Mouse (Mus musculus): ENCODE measurements around the gene B4galnt2.
"Not testable (repeated sequence)": the region's sequence is repeated elsewhere in the genome, so short reads cannot be mapped to it uniquely, and the experiment has no call there.

B4galnt2 gene

DNA sequence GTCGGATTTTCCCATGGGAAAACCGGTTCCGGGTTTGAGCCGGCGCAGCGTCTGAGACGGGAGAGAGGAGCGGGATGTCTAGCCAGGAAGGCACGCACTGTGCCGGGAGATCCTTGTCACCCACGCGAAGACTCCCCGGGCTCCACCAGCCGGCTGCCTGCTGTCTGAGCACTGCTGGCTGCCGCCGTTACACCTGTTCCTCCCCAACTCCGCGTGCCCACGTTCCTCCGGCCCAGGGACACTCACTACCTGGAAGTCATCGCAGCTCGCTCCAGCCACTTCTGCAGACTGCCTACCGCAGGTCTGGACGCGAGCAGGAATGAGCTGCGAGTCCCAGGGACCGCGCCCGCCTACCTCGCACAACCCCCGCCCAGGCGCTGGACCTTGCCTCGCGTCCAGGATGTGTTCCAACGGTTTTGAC, at the start of gene B4galnt2:
Gene B4galnt2, minus strand, starts transcription at position 321 of the 421 bp plus-strand sequence.
- DNase-seq (ENCODE audit: extremely low read depth, low read depth, low spot score), result no peak

DNA sequence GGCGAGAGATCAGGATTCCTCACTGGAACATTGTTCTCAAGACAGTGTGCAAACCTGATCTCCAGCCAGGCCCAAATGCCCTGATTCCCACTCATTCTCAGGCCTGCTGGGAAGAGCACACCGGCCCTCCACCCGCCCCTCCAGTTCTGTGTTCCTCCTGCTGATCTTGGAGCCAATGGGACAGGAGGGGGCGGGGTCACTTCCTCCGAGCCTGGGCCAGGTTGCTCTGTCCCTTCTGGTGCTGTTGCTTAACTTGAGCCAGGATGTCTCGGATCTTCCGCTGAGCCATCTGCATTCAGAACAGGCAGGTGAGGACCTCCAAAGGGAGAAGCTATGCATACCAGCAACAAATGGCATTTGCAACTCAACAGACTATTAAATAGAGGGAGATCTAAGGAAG, 48.6 kb upstream of the B4galnt2 start:
- DNase-seq (ENCODE audit: extremely low read depth, low read depth, low spot score), result no peak

DNA sequence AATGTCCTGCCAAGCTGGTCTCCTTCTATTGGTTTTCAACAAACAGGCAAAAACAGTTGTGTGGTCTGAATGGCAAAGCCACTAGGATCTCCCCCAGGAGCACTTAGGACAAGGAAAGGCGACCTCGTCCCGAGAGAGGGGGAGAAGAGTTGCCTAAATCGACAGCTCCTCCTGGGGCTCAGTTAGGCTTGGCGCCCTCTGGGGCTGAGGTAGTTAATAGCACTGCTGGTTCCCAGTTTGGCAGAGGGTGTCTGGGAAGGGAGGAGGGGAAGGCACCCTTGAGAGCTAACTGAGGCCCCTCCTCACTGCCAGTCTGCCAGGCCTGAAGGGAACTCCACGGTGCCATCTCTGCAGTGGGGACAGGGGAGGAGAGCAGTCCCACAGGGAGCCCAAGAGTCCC, 44.5 kb upstream of the B4galnt2 start:
- no peak for DNase-seq (ENCODE audit: extremely low read depth, low read depth, low spot score)

DNA sequence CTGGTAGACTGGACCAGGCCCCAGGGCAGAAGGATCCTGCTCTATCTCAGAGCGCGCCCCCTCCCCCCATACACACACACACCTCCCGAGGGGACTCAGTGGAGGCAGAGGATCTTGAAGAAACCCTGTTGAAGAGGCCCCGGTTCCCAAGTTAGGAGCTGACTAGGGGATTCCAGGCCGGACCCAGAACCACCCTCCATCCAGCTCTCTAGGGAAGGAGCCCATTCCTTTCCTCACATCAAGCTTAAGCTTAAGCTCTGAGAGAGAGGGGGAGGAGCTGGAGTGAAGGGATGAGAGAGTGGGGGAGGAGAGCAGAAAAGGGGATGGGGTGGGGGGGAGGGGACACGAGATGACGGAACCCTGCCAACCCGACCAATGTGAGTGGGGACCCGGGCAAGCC, 43.6 kb upstream of the B4galnt2 start:
- DNase-seq (ENCODE audit: extremely low read depth, low read depth, low spot score), result no peak

DNA sequence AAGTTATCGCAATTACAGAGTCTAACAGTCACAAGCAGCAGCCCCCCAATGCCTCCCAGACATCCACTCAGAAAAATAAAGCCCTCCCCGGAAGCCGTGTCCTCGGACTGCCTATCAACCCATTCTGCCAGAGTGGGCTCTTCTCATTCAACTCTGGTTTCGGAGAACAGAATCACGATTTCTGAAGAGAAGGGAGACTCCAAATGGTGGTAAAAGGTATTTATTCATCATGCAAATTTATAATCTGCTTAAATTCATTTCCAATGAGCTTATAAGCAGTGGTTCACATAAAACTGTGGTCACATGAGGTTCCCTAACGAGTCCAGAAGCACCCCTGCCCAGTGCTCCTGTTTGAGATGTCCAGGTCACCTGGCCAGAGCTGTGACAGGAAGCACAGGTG, 42.7 kb upstream of the B4galnt2 start:
- DNase-seq (ENCODE audit: extremely low read depth, low read depth, low spot score), result no peak

DNA sequence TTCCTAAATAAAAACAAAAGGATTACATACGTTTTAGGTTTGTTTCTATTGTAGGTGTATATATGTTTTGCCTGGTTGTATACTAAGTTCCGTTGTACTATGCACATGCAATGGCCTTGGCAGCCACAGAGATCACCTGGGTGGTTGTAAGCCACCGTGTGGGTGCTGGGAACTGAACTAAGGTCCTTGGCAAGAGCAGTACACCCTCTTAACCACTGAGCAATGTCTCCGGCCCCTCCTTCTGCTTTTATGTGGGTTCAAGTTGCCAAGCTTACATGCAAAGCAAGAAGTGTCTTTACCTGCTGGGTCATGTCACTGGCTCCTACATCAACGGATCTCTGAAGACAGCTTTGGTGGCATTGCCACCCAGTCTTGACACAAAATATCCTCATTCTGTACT, 38.6 kb upstream of the B4galnt2 start:
- no peak for DNase-seq (ENCODE audit: extremely low read depth, low read depth, low spot score)

DNA sequence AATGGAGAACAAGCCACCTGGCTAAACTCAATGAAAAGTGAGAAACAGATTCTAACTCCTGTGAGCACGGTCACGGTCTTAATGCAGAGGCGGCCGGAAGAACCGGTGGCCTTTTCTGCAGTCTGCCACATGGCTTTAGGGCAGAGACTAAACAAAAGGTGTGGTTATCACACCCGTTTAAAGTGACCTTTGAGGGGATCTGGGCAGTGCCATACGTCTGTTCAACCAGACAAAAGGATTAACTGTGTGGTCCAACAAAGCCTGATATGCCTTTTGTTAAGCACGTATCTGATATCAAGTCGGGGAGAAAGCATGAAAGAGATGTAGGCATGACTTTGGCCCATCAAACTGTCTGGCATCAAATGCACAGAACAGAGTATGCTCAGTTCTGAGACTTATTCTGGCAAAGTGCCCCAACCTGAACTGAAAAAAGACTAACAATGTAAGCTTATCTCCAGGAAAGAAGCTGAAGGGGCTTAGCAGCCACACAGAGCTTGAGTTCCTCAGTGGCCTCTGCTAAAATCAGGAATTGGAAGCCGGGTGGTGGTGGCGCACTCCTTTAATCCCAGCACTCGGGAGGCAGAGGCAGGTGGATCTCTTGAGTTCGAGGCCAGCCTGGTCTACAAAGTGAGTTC, 31.3 kb upstream of the B4galnt2 start:
- DNase-seq (ENCODE audit: extremely low read depth, low read depth, low spot score), result no peak

DNA sequence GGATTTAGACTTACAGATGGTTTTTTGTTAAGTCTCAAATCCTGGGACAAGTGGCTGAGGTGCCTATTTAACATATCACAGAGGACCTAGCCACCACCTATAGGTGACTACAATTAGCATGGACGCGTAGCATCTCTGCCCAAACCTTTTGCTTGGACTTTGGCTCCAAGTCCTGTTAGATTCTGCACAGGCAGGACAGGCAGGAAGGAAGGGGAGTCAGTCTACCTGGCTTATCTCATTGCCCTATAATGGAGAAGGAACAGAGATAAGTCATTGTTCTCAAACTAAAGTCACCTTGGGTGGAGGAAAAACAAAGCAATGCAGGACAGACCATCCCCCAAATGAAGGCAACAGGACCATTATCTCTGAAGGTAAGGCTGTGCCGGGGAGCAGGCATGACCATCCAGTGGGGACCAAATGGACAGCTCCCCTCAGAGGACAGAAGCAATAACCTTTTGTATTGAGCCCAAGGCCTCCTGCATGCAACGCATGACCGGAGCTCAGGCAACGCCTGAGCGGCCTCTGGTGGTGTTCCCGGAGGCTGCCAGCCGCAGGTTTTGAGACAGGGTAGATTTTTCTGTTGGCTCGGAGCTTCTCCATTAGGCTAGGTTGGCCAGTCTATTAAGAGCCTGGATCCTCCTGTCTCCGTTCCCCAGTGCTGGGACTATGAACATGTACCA, 25.3 kb upstream of the B4galnt2 start:
- no peak for DNase-seq (ENCODE audit: extremely low read depth, low read depth, low spot score)

DNA sequence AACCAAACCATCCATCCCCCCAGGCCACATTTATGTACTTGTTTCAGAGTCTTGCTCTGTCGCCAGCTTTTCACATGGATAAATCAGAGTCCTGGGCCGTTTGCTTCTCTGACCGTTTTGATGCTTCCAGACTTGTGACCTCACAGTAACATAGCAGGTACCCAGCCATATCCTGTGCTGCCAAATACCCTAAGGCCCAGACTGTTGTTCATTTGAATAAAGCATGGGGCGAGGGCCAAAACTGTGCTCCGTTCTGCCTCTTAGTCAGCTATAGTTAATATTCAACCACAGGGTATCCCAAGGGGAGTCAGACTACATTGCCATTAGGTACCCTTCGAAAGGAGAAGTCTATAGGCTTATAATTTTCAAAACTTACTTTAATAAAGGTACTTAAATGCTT, 21.7 kb upstream of the B4galnt2 start:
- no peak for DNase-seq (ENCODE audit: extremely low read depth, low read depth, low spot score)

DNA sequence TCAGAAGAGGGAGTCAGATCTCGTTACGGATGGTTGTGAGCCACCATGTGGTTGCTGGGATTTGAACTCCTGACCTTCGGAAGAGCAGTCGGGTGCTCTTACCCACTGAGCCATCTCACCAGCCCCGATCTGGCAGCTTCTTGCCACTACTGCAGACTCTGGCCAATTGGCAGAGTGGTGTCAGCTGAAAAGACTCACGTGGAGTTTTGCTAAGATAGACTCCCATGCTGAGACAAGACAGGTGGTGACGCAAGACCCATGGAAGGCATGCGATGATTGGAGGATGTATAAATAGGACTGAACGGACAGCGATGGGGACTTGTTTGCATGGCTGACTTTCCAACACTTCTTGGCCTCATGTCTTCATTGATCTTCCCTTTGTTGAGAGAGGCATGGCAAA, 17.5 kb upstream of the B4galnt2 start:
- DNase-seq (ENCODE audit: extremely low read depth, low read depth, low spot score), result not testable (repeated sequence)

DNA sequence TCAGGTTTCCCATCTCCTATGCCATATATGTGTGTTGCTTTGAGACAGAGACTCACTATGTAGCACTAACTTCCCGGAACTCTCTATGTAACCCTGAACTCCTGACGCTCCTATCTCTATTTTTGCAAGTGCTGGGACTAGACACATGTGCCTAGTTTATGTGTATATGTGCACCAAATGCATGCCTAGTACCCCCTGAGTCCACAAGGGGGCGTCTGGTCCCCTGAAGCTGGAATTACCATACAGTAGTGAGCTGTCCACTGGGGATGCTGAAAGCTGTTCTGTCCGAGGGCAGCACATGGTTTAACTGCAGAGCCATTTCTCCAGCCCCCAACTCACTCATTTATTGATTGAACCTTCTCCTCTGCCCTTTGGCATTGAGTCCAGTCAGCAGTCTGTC, 11.7 kb upstream of the B4galnt2 start:
- DNase-seq (ENCODE audit: extremely low read depth, low read depth, low spot score), result no peak

DNA sequence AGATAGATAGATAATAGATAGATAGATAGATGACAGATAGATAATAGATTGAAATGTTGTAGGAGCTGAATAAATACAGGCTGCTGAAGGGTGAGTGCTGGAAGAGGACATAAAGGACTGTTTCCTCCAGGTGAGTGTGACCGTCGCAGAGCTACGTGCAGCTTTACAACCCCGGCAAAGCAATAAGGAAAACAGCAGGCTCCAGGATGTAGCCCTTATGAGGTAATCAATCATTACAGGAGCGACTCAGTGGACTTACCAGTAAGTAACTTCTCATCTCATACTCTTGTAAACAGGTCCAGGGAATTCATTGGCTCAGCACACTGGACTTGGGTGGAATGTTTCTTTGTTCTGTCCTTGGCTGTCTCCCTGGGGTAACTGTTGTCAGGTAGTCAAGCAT, 11.3 kb upstream of the B4galnt2 start:
- no peak for DNase-seq (ENCODE audit: extremely low read depth, low read depth, low spot score)

DNA sequence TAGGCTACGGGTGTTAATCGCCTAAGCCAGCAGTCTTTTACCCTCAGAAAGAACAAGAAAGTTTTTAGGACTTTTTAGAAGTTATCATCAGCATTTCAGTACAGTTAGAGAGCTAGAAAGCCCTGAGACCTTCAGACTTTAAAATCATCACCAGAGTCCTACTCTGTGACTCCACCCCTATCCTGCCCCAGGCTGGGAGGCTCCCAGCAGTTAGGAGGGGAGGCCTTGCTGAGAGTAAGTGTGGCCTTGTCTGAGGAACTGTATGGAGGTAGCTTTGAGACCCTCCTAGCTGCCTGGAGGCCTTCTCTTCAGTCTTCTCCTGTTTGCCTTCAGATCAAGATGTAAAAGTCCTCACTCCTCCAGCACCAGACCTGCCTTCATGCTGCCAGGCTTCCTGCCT, 9.5 kb upstream of the B4galnt2 start:
- DNase-seq (ENCODE audit: extremely low read depth, low read depth, low spot score), result no peak

DNA sequence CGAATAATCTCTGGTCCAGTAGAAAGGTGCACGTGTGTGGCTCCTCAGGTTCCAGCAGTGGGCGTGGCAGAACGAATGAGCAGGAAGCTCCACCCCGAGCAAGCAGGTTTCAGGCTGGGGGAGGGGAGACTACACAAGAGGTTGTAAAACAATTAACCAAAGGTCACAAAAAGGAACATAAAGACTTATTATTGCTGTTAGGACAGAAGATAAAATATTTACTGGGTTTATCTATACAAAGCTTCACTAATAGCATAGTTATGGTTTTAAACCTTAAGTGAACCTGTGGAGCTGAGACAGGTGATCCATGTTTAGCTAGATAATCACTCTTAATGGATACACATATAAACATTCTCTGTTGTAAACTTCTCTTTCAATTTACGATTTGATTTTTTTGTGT, 8.8 kb upstream of the B4galnt2 start:
- not testable (repeated sequence) for DNase-seq (ENCODE audit: extremely low read depth, low read depth, low spot score)

DNA sequence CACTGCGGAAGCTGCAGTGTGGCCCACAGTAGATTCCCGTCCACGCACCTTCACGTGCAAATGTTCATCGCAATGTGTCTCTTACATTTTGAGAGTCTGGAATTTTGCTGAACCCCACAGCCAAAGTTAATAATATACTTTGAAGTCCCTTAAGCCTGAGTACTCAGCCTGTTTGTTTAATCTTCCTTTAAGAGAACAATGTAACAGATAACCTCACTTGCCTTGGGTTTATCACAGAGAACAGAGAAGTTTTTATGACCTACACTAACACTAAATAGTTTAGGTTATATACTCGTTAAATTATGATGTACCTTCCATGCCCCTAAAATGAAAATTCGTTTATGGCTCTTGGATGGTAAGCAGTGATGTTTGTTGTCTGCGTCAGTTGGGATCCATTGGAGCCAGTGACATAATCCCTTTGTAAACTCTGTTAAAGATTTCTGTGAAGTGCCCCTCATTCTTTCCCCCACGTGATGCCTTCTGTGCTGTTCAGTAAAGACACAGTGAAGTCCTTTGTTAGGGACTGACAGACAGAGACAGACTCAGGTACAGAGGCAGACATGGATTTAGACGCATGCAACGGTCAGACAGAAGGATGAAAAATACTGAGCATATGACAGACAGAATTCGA, 7.4 kb upstream of the B4galnt2 start:
- no peak for DNase-seq (ENCODE audit: extremely low read depth, low read depth, low spot score)

DNA sequence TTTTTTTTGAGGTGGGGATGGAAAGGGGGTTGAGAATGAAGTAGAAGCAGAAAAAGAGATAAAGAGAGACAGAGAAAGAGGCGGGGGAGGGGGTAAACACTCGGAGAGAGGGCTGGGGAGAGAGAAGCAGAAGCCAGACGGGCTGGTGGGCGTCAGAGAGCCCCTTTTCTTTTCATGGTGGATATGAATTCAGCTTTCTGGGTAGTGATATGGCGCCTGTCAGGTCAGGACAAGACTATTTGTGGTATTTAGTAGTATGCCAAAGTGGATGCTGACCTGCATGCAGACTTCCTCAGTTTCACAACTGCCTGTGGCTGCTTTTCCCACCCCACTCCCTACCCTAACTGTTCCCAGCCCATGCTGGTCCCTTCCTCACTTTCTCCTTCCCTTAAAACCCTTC, 1.7 kb upstream of the B4galnt2 start:
- DNase-seq (ENCODE audit: extremely low read depth, low read depth, low spot score), result no peak

DNA sequence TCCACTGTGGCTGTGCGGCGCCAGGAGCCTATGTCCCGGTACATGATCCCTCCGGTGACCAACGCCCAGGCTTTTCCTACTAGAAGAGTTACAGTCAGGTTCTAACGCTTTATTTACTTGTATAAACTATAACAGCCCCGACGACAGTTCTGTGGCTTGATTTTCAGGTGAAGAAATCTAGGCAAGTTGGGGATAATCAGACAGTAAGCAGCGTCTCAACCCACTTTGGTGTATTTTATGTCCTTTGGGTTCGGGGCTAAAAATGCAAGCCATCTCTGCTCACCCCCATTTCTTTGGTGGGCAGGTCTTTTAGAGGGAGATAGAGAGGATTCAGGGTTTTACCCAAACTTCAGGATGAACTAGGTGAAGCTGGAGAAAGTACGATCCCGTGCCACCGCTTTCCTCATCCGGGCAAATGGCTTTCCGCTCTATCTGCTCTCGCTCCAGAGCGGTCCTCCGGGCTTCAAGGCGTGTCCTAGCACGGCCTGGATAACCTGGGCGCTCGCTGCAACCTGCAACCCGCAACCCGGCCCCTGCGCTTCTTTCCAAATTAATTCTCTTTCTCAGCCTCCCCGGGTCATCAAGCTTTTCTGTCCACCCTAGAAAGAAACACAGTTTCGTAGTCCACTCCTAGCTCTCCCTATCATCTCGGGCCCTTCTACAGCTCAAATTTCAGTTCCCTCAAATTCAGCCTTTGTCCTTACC, 467 bp upstream of the B4galnt2 start:
- no peak for DNase-seq (ENCODE audit: extremely low read depth, low read depth, low spot score)

DNA sequence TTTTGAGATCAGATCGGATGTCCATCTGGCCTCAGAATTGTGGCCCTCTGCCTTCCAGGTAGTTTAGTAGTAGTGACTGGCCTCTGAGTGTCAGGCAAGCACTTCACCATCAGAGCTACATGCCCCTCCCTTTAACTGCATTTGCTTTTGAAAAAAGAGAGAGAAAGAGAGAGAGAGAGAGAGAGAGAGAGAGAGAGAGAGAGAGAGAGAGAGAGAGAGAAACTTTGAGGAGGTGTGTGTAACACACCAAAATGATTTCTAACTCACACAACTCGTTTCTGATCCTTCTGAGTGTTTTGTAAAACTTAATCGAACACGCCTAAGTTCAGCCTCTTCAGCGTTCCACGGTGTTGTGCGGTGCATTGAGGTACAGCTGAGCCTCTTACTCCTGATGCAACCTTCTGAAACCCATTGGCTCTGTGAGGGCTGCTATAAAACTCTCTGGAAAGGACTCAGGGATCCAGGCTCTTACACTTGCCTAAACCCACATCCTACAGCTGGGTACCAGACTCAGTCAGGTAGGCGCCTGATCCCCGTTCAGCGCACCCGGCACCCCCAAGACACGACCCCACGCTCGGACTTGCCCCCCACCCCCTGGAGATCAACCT, 628 bp downstream of the B4galnt2 start:
- DNase-seq (ENCODE audit: extremely low read depth, low read depth, low spot score), result no peak

DNA sequence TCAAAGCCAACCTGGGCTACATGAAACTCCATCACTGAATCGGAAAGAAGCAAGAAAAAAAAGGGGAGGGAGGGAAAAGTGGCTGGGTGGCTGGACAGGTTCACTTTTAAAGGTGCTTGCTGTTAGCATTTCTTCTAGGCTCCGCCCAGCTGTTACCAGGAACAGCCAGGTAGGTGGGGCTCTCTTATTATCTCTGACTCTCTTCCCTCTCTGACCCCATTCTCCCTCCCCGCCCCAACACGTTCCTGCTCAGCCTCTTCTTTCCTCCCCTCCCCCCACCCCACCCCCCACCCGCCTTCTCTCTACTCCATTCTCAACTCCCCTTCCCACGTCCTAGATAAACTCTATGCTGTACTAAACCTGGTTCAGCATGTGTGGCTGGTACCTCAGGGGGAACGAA, 3.1 kb downstream of the B4galnt2 start:
- DNase-seq (ENCODE audit: extremely low read depth, low read depth, low spot score), result no peak

DNA sequence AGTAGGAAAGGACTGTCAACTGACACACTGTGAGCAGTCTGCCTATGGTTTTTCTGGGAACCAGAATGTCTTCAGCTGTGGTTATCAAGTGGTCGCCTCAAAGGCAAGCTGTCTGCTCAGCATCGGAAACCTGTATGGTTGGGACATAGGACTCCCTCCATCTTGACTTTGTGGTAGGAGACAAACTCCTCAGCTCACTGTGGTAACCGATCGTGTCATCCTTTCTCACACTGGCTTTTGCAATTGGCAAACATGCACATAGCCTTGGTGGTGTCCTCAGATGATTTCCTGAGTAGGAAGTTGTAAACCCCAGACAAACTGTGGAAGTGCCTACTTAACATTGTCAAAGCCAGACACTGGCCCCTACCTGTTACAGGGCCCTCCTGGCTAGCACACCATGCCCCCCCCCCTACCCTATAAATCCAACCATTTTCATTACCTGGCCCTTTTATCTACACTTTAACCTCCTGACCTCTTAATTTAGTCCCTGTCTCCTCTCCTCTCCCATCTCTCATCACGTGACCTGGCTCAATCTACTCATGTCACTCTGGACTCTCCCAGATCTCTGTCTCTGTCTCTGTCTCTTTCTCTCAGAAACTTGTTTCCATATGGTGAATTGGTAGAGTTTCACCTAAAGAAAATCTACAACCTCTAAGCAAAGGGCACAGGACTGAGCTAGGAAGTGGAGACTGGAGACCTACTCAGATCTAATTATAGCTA, 6.7 kb downstream of the B4galnt2 start:
- no peak for DNase-seq (ENCODE audit: extremely low read depth, low read depth, low spot score)

DNA sequence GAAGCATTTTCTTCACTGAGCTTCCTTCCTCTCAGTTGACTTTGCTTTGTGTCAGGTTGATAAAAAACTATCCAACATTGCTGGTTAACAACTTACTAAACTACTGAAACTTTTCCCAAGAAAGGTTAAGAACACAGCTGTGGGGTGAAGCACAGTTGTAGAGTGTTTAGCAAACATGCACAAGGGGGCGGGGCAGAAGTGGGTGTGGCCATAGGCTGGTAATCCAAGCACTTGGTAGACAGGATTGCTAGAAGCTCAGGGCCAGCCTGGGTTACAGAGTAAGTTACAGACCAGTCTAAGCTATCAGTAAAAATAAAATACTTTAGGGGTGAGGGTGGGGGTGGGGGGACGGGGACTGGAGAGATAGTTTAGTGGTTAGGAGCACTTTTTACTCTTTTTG, 10.4 kb downstream of the B4galnt2 start:
- DNase-seq (ENCODE audit: extremely low read depth, low read depth, low spot score), result no peak
